Mouse (Mus musculus) heart, adult 2 months (tissue): ENCODE measurements around the gene Tcf25. TPM values are rescaled to one million over a fixed set of nuclear protein-coding genes. Genes with fewer than 3 reads are reported as not detected.

Experiments
- DNase-seq, 2 experiments: peaks; one replicate each; pipeline ENCODE4 v3.0.0; 2021
- H3K27ac ChIP-seq: fragments of 200-600 bp; 2 replicates; pipeline ENCODE4 v1.8.1; 2022
- H3K27me3 ChIP-seq: fragments of 200-500 bp; 2 replicates; pipeline ENCODE4 v1.6.1; 2012; ENCODE audit warnings: mild to moderate bottlenecking, low read length, inconsistent platforms, mixed read lengths; ENCODE audit not compliant: control insufficient read depth, insufficient read depth
- H3K36me3 ChIP-seq: fragments of 200-500 bp; 2 replicates; pipeline ENCODE4 v1.6.1; 2012; ENCODE audit warnings: low read length, inconsistent platforms; ENCODE audit not compliant: control insufficient read depth, insufficient read depth
- H3K4me1 ChIP-seq: fragments of 200-500 bp; 2 replicates; pipeline ENCODE4 v1.6.1; 2011; ENCODE audit warnings: low read length; ENCODE audit not compliant: control insufficient read depth, insufficient read depth
- H3K4me3 ChIP-seq: fragments of 200-600 bp; 2 replicates; pipeline ENCODE4 v1.8.1; 2022
- H3K79me2 ChIP-seq: fragments of 200-500 bp; replicated peaks from 2 replicates; pipeline ENCODE4 v1.6.1; 2012; ENCODE audit warnings: mild to moderate bottlenecking, inconsistent platforms, low read length, moderate library complexity, mixed read lengths; ENCODE audit not compliant: control insufficient read depth, insufficient read depth
- H3K9ac ChIP-seq: fragments of 200-500 bp; 2 replicates; pipeline ENCODE4 v1.6.1; 2012; ENCODE audit warnings: low read depth, mild to moderate bottlenecking, control low read depth, inconsistent platforms, low read length, mixed read lengths
- CTCF ChIP-seq: fragments of 200-600 bp; IDR thresholded peaks from 2 replicates; pipeline ENCODE4 v1.8.1; 2022; ENCODE audit warnings: antibody characterized with exemption, mild to moderate bottlenecking, moderate library complexity
- EP300 ChIP-seq: fragments of 200-500 bp; IDR thresholded peaks from 2 replicates; pipeline ENCODE4 v1.6.1; 2011; ENCODE audit warnings: low read depth, low read length, control low read depth; ENCODE audit not compliant: insufficient read depth
- POLR2A ChIP-seq: fragments of 200-500 bp; IDR thresholded peaks from 2 replicates; pipeline ENCODE4 v1.6.1; 2011; ENCODE audit warnings: mild to moderate bottlenecking, low read depth, low read length, control low read depth; ENCODE audit not compliant: insufficient read depth
- WGBS: fragments of 180-500 bp; shearing (Covaris S2); methylation state at CpG from one replicate; pipeline ENCODE4 v1.1.7; 2018; 5-methylcytosine and 5-hydroxymethylcytosine counted together
- intact Hi-C: fragments of 180-260 bp; cut with DNase I; formaldehyde crosslinking; loops from one replicate; pipeline ENCODE4 v1.15.1; 2025
- polyA plus RNA-seq: library from polyadenylated mRNA; depleted of rRNA; stranded (reverse); fragments of >200 nt; gene quantifications from 2 replicates; pipeline ENCODE4 v1.2.3, GENCODE M21; 2012
- total RNA-seq, 2 experiments: library from RNA; stranded (reverse); gene quantifications; 2 replicates each; pipeline ENCODE4 v1.2.3; 2021

Gene Tcf25
- total and polyA plus RNA-seq, 3 experiments: 125 to 137 (median 134) TPM

DNA sequence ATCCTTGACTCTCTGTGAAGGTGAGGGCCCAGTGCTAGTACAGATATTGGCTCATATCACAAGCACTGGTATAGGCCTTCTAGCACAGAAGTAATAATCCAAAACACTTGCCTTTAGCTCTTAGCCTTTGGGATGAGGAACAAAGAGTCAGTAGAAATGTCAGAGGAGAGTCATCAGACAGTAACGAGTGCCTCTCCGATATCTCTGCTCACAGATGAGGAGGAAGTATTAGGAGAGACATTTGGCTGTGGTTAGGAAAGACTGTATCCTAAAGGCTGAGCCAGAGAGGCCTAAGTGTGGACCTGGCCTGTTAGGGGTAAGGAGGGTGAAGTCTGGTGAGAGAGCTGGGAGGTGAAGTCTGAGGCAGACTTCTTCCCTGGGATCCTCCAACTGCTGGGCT, 68.2 kb downstream of the Tcf25 start:
- H3K79me2 ChIP-seq: no peaks in the 10 kb centered on the region
- 78% methylated on average over 2 of the region's 2 CpGs for WGBS
- no peak overlapping the region for H3K4me3 ChIP-seq
- DNase-seq: no peak
- H3K27me3 ChIP-seq: no peaks in the 10 kb centered on the region
- H3K27ac ChIP-seq: no peak overlapping the region
- intact Hi-C loops: loop anchor here (5.0 kb wide), 1 partner anchor 36 kb away; the partner anchor contains the start of gene Afg3l1
- TF ChIP-seq POLR2A: no peak
- no peak for TF ChIP-seq CTCF
- TF ChIP-seq EP300: no peak
- H3K4me1 ChIP-seq: no peaks in the 10 kb centered on the region
- H3K9ac ChIP-seq: no peak overlapping the region
- no peaks in the 10 kb centered on the region for H3K36me3 ChIP-seq

DNA sequence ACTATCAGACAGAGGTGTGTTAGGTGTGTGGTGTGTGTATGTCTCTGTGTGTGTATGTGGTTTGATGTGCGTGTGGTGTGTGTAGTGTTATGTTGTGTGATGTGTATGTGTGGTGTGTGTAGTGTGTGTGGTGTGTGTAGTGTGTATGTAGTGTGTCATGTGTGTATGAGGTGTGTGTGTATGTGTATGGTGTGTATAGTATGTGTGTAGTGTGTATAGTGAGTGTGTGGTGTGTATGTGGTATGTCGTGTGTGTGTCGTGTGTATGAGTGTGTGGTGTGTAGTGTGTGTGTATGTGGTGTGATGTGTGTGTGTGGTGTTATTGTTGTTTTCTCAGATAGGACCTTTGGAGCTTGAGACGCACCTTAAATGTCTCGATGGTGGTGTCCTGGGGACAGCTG, 68.8 kb downstream of the Tcf25 start:
- no peaks in the 10 kb centered on the region for H3K27me3 ChIP-seq
- no peak for DNase-seq
- intact Hi-C loops: loop anchor here (5.0 kb wide), 1 partner anchor 35 kb away; the partner anchor contains the start of gene Afg3l1
- H3K27ac ChIP-seq: no peak overlapping the region
- no peaks in the 10 kb centered on the region for H3K36me3 ChIP-seq
- no peak overlapping the region for H3K4me3 ChIP-seq
- WGBS: 76% methylated on average over 5 of the region's 5 CpGs
- peaks cover 1% of the 10 kb centered on the region; the same call in 1 of the 2 replicates for H3K4me1 ChIP-seq
- H3K79me2 ChIP-seq: no peaks in the 10 kb centered on the region
- TF ChIP-seq EP300 (no peak), CTCF (no peak), POLR2A (no peak)
- no peak overlapping the region for H3K9ac ChIP-seq

DNA sequence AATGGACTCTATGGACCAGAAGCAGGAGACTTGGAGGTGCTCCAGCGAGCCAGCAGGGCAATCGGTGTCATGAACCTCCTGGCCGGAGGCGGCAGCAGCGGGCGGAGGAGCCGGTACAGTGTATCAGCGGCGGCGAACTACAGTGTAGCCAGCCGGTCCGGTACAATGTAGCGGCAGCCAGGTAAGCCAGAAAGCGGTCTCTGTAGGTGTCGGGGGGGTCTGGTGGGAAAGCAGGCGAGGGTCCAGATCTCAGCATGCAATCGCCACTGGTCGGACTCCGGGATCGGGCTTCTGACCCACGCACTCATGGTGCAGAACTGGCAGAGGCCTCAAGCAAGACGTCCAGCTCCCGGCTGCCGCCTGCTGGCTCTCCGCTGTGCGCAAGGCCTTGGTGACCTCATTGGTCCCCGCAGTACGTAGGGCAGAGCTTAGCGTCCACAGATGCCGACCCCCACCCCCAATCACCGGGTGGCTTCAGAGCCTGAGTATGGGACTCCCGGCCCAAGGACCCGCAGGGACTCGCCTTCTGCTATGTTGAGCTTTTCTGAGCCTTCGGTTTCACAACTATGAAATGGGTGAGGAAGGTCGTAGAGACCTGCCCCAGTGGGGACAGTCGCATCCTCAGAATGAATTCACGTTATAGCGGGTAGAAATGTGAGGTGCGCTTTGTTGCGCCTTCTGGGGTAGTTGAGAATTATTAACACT, 69.5 kb downstream of the Tcf25 start:
- DNase-seq: peak; percentile 95 to 98
- H3K4me1 ChIP-seq: peaks cover 1% of the 10 kb centered on the region; the same call in 1 of the 2 replicates
- intact Hi-C loops: loop anchor here (5.0 kb wide), 1 partner anchor 34 kb away; the partner anchor contains the start of gene Afg3l1
- H3K4me3 ChIP-seq: peak overlapping the region; percentile 93
- TF ChIP-seq CTCF (peak; percentile 84), POLR2A (peak; percentile 49; the same call in 1 of the 2 replicates), EP300 (no peak)
- H3K36me3 ChIP-seq: no peaks in the 10 kb centered on the region
- peak overlapping the region; percentile 84 for H3K9ac ChIP-seq
- H3K27me3 ChIP-seq: no peaks in the 10 kb centered on the region
- H3K79me2 ChIP-seq: no peaks in the 10 kb centered on the region
- H3K27ac ChIP-seq: peak overlapping the region; percentile 92
- under 1% methylated on average over 41 of the region's 41 CpGs for WGBS

DNA sequence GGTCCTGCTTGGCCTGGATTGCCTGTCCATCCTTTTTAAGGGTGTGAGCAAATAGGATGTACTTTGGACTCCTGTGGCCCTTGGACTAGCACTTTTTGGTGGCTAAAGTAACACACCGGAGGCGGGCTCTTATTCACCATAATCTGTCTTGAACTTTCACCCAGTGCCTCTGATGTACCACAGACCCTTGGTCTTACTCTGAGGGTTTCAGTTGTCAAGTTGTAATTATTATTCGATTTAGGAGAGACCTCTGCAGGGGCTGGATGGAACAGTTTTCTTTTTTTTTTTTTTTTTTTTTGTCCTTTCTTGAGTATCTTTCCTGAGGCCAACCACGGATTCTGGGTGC, 70.0 kb downstream of the Tcf25 start:
- Histone ChIP-seq H3K4me1 (peaks cover 1% of the 10 kb centered on the region; the same call in 1 of the 2 replicates), H3K27me3 (no peaks in the 10 kb centered on the region), H3K36me3 (no peaks in the 10 kb centered on the region), H3K79me2 (no peaks in the 10 kb centered on the region), H3K9ac (peak overlapping the region; percentile 84), H3K4me3 (peak overlapping the region; percentile 93), H3K27ac (peak overlapping the region; percentile 92)
- intact Hi-C loops: loop anchor here (5.0 kb wide), 1 partner anchor 34 kb away; the partner anchor contains the start of gene Afg3l1
- no peak for DNase-seq
- TF ChIP-seq CTCF: no peak
- no peak for TF ChIP-seq EP300
- TF ChIP-seq POLR2A: no peak
- WGBS: 19% methylated on average over 4 of the region's 4 CpGs

DNA sequence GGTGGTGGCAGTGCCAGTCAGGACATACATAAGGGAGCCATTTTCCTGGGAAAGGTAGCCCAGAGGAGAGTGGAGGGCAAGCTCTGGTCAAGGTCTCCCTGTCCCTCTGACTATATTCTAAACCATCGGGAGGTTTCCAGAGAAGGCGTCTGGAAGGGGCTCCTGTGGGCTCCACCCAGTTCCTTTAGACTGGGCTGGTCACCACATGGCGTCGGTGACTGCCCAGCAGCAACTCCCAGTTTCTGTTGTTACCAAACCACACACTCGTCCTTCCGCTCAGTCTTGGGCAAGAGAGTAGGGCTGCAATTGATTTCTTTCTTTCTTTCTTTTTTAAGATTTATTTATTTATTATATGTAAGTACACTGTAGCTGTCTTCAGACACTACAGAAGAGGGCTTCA, 70.6 kb downstream of the Tcf25 start:
- Histone ChIP-seq H3K36me3 (no peaks in the 10 kb centered on the region), H3K27ac (no peak overlapping the region), H3K27me3 (no peaks in the 10 kb centered on the region), H3K79me2 (no peaks in the 10 kb centered on the region), H3K4me1 (peaks cover 1% of the 10 kb centered on the region; the same call in 1 of the 2 replicates), H3K4me3 (no peak overlapping the region), H3K9ac (no peak overlapping the region)
- WGBS: 74% methylated on average over 6 of the region's 6 CpGs
- intact Hi-C loops: loop anchor here (5.0 kb wide), 1 partner anchor 33 kb away; the partner anchor contains the start of gene Afg3l1
- no peak for DNase-seq
- TF ChIP-seq POLR2A (no peak), EP300 (no peak), CTCF (no peak)

DNA sequence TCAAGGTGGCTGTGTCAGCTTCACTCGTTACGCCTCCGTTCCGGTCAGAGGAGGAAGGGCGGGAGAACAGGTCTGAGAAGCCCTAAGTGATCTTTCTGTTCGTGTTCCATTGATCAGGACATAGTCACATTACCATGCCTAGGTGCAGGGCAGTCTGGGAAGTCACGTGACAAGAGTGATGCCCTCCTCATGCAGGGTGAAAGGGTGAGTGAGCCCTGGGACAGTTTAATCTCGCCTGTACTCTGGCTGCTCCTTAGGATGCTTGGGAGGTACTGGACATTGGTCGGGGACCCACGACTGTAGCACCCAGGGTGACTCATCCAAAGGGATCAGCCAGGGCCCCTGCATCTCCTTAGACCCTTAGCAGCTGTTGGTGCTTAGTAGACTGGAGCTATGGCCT, 72.4 kb downstream of the Tcf25 start:
- no peaks in the 10 kb centered on the region for H3K36me3 ChIP-seq
- no peak overlapping the region for H3K27ac ChIP-seq
- TF ChIP-seq EP300: no peak
- no peak for TF ChIP-seq POLR2A
- TF ChIP-seq CTCF: no peak
- H3K4me3 ChIP-seq: no peak overlapping the region
- no peaks in the 10 kb centered on the region for H3K27me3 ChIP-seq
- 69% methylated on average over 10 of the region's 10 CpGs for WGBS
- no peaks in the 10 kb centered on the region for H3K79me2 ChIP-seq
- DNase-seq: no peak
- H3K4me1 ChIP-seq: peaks cover 1% of the 10 kb centered on the region; the same call in 1 of the 2 replicates
- intact Hi-C loops: no loop called here
- H3K9ac ChIP-seq: no peak overlapping the region
